Mouse (Mus musculus): ENCODE results near the gene Ankmy2. TPM values are rescaled to one million over a fixed set of nuclear protein-coding genes. Genes with fewer than 3 reads are reported as not detected.

Ankmy2 gene
- polyA plus RNA-seq, 1 experiment from 2014 or later: 23.1 TPM

Other genes starting within 250 kb of the Ankmy2 start
- not detected in 2 replicates for gene Agr3, start 231.5 kb upstream of the Ankmy2 start, polyA plus RNA-seq (2014; fragmentation: Nextera tagmentation; extraction: Ambion mirVana)
- gene Agr2, start 164.2 kb upstream of the Ankmy2 start, polyA plus RNA-seq (2014; fragmentation: Nextera tagmentation; extraction: Ambion mirVana): not detected in 2 replicates
- 158 and 168 TPM in 2 replicates for gene Tspan13, start 114.6 kb upstream of the Ankmy2 start, polyA plus RNA-seq (2014; fragmentation: Nextera tagmentation; extraction: Ambion mirVana)
- gene Bzw2, start 966 bp downstream of the Ankmy2 start, polyA plus RNA-seq (2014; fragmentation: Nextera tagmentation; extraction: Ambion mirVana): 291 and 303 TPM in 2 replicates
- not detected in 2 replicates for gene Lrrc72, start 96.3 kb downstream of the Ankmy2 start, polyA plus RNA-seq (2014; fragmentation: Nextera tagmentation; extraction: Ambion mirVana)
- 4.8 and 5.3 TPM in 2 replicates for gene Sostdc1, start 157.0 kb downstream of the Ankmy2 start, polyA plus RNA-seq (2014; fragmentation: Nextera tagmentation; extraction: Ambion mirVana)
- 10.6 and 12.7 TPM in 2 replicates for gene Ispd, start 224.3 kb downstream of the Ankmy2 start, polyA plus RNA-seq (2014; fragmentation: Nextera tagmentation; extraction: Ambion mirVana)
- 1.1 and 1.2 TPM in 2 replicates for gene D630036H23Rik, start 225.1 kb downstream of the Ankmy2 start, polyA plus RNA-seq (2014; fragmentation: Nextera tagmentation; extraction: Ambion mirVana)